Mouse (Mus musculus): ENCODE measurements around the gene Alpk3.

GRCm38 (mm10) chr7:81125215-81126175 lies 68.1 kb downstream of the Alpk3 start:
- TF ChIP-seq GATA1 (IDR thresholded peaks at IDR 0.05; ENCODE audit: borderline replicate concordance, low read length), result no peak
- TF ChIP-seq FLI1 (IDR thresholded peaks at IDR 0.05; ENCODE audit: low read length), result no peak

All from megakaryocyte, embryonic 14.5 days (primary cell).